19 mouse cellular contexts compared by ENCODE assay signal in the genomic region with DNA sequence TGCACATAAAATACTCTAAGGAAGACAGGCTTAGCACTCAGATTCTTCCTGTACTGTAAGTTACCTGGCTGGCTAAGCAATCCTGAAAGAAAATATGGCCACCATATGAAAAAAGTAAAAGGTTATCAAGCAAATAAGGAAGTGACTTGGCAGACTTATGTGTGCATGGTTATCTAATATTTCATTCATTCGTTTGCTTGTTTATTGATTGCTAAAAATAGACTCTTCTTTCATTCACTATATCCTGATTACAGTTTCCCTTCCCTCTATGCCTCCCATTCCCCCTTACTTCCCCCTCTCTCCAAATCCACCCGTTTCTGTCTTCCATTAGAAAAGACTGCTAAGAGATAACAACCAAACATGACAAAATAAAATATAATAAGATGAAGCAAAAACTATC.
"Had no signal": no experiment of that assay in that cellular context is flagged by ENCODE, and none has a peak within 500 bp of the region (broad histone marks: within the 10 kb centered on the region; RNA-seq: fewer than 3 reads in every experiment).

No protein-coding gene starts in this region.

- H3K36me3 ChIP-seq: liver, embryonic 13.5 days; liver, embryonic 15.5 days; midbrain, embryonic 10.5 days; midbrain, embryonic 12.5 days; neural tube, embryonic 13.5 days; neural tube, embryonic 15.5 days; stomach, embryonic 15.5 days had no signal

- H3K27ac ChIP-seq: liver, embryonic 13.5 days; liver, embryonic 15.5 days; macrophage; midbrain, embryonic 10.5 days; midbrain, embryonic 12.5 days; neural tube, embryonic 13.5 days; neural tube, embryonic 15.5 days; stomach, embryonic 15.5 days had no signal

- ATAC-seq: midbrain, embryonic 16.5 days had no signal

- H3K4me1 ChIP-seq: liver, embryonic 13.5 days; liver, embryonic 15.5 days; megakaryocyte, embryonic 14.5 days; midbrain, embryonic 12.5 days; neural tube, embryonic 13.5 days; neural tube, embryonic 15.5 days; stomach, embryonic 15.5 days had no signal

- H3K4me3 ChIP-seq: liver, embryonic 13.5 days; liver, embryonic 15.5 days; megakaryocyte, embryonic 14.5 days; midbrain, embryonic 10.5 days; midbrain, embryonic 12.5 days; myocyte; neural tube, embryonic 13.5 days; neural tube, embryonic 15.5 days; stomach, embryonic 15.5 days had no signal

- H3K27me3 ChIP-seq: liver, embryonic 13.5 days; liver, embryonic 15.5 days; megakaryocyte, embryonic 14.5 days; midbrain, embryonic 12.5 days; neural tube, embryonic 13.5 days; neural tube, embryonic 15.5 days; stomach, embryonic 15.5 days had no signal

- DNase-seq: liver, embryonic 13.5 days; lung, adult 18-20 months; lung, embryonic 14.5 days; lung, postnatal 10 days; midbrain, embryonic 14.5 days; right cerebral cortex, postnatal 14 days; thymus, adult 18-20 months; thymus, postnatal 14 days; thymus, postnatal 36 days had no signal
